Mouse (Mus musculus): ENCODE data around the gene Olfr455.

The Olfr455 gene

GRCm38 (mm10) chr6:42489731-42490130 lies 57.7 kb downstream of the Olfr455 start:
- in situ Hi-C loops (cut with MboI; ENCODE audit: low sequenced_read_pairs), result no loop called here

DNA sequence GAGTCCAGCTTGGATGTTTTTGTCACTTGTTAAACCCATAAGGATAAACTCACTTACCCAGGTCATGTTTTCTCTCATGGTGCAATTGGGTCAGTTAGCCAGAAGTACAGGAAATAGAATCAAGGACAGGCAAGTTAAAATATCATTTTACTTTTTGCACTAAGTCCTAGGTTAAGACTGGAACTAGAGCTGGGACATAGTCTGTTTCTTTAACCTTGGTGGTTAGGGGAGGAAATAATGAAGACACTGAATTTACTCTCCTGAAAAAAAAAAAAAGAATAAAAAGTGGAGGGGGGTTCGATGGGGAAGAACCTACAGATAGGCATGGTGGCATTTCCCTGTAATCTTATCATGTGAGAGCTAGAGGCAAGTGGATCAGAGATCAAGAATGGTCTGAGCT lies 60.3 kb downstream of the Olfr455 start, which contains the start of gene Olfr456:
Gene Olfr456, minus strand, starts transcription at position 101 of the 400 bp plus-strand sequence.
- in situ Hi-C loops (cut with MboI; ENCODE audit: low sequenced_read_pairs), result no loop called here

Data from CH12F3 (cell line).